Mouse (Mus musculus) kidney, adult 2 months (tissue): ENCODE results near the gene Cyp1a2. TPM values are rescaled to one million over a fixed set of nuclear protein-coding genes. Genes with fewer than 3 reads are reported as not detected.

Experiments used
- DNase-seq: peaks from one replicate; pipeline ENCODE4 v3.0.0; 2021
- H3K27ac ChIP-seq: fragments of 200-500 bp; 2 replicates; pipeline ENCODE4 v1.5.1; 2012; ENCODE audit warnings: low read depth, low read length, control low read depth, inconsistent platforms; ENCODE audit not compliant: insufficient read depth
- H3K27me3 ChIP-seq: fragments of 200-500 bp; replicated peaks from 2 replicates; pipeline ENCODE4 v1.6.1; 2012; ENCODE audit warnings: mild to moderate bottlenecking, moderate library complexity, low read length, inconsistent platforms; ENCODE audit not compliant: control insufficient read depth, insufficient read depth
- H3K36me3 ChIP-seq: fragments of 200-500 bp; 2 replicates; pipeline ENCODE4 v1.6.1; 2012; ENCODE audit warnings: mild to moderate bottlenecking, moderate library complexity, low read length, inconsistent platforms; ENCODE audit not compliant: control insufficient read depth, insufficient read depth
- H3K4me1 ChIP-seq: fragments of 200-500 bp; 2 replicates; pipeline ENCODE4 v1.6.1; 2011; ENCODE audit warnings: low read length; ENCODE audit not compliant: control insufficient read depth, insufficient read depth
- H3K4me3 ChIP-seq: fragments of 200-500 bp; 2 replicates; pipeline ENCODE4 v1.5.1; 2011; ENCODE audit warnings: mild to moderate bottlenecking, low read depth, low read length, control low read depth; ENCODE audit not compliant: insufficient read depth
- CTCF ChIP-seq: fragments of 200-500 bp; conservative IDR thresholded peaks from 2 replicates; pipeline ENCODE4 v1.5.1; 2011; ENCODE audit warnings: low read depth, mild to moderate bottlenecking, control low read depth, low read length, moderate library complexity, mixed read lengths; ENCODE audit not compliant: insufficient read depth, insufficient read length
- POLR2A ChIP-seq: fragments of 200-500 bp; IDR thresholded peaks from one replicate; pipeline ENCODE4 v1.6.1; 2011; ENCODE audit warnings: low read depth, low read length, control low read depth
- WGBS: fragments of 180-500 bp; shearing (Covaris S2); methylation state at CpG from one replicate; pipeline ENCODE4 v1.1.7; 2018; 5-methylcytosine and 5-hydroxymethylcytosine counted together
- polyA plus RNA-seq: library from polyadenylated mRNA; depleted of rRNA; stranded (reverse); fragments of >200 nt; gene quantifications from 2 replicates; pipeline ENCODE4 v1.2.3, GENCODE M21; 2012

The Cyp1a2 gene
- polyA plus RNA-seq, 1 experiment = not detected

DNA sequence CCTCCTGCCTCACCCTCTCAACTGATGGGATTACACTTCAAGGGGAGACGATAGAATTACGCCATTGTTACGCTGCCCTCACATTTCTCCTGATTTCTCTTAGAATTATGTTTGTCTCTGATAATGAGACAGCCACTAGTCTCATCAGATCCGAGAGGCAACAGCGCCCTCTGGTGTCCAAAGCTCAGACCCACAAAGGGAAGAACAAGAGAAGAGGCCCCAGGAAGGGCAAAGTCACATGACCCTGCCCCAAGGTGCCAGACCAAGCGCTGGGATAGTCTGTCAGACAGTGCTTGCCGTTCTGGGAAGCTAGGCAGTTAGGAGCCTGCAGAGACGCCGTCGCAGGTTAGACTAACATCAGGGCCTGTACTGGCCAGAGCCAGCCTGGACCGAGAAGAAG, 27.8 kb downstream of the Cyp1a2 start:
- WGBS = 3% methylated on average over 11 of the region's 11 CpGs
- no peak overlapping the region for H3K4me3 ChIP-seq
- peak; percentile 96 for DNase-seq
- H3K27me3 ChIP-seq = no peaks in the 10 kb centered on the region
- H3K4me1 ChIP-seq = no peaks in the 10 kb centered on the region; the same call in 1 of the 2 replicates
- no peaks in the 10 kb centered on the region for H3K36me3 ChIP-seq
- no peak overlapping the region for H3K27ac ChIP-seq
- TF ChIP-seq POLR2A (no peak), CTCF (peak; percentile 94)

DNA sequence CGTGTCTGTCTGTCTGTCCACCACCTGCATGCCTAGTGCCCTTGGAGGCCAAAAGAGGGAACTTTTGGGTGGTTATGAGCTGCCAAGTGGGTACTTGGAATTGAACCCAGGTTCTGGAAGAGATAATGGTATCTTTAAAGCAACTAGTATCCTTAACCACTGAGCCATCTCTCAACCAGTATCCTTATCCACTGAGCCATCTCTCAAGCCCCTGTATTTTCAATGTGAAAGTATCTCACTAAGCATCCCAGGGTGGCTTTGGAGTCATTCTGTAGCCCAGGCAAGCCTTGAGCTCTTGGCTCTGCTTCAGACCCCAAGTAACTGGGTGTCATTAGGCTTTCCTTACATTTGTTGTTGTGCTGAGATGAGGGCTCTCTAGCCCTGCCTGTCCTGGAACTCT, 28.5 kb downstream of the Cyp1a2 start:
- WGBS = 90% methylated on average over 1 of the region's 1 CpGs
- H3K27ac ChIP-seq = no peak overlapping the region
- no peak for TF ChIP-seq CTCF
- TF ChIP-seq POLR2A = no peak

DNA sequence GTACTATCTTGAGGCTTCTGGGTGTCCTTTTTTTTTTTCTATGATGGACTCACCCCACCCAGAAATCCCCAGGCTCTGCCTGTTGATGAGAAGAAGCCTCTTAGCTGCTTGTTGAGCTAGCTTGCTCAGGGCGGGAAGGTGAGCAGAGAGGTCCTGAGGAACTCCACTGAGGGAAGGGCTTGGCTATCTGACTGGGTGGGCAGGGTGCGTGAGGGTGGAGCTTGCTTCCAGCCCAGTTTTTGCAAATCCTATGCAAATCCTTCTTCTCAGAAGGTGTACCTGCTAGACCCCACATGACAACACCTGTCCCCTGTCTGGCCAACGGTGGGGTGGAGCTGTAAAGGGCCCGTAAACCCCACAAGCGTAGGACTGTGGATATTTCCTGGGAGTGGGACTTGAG, 30.2 kb downstream of the Cyp1a2 start, which contains the start of gene Csk:
Gene Csk (minus strand): TSS at position 349 of the 400 bp plus-strand sequence.
- no peak within 1 kb of the TSS for H3K4me3 ChIP-seq
- H3K4me1 ChIP-seq = no peaks in the 10 kb centered on the region; the same call in 1 of the 2 replicates
- WGBS = 85% methylated on average over 5 of the region's 5 CpGs
- H3K27ac ChIP-seq = no peak within 1 kb of the TSS
- no peaks in the 10 kb centered on the region for H3K36me3 ChIP-seq
- H3K27me3 ChIP-seq = no peaks in the 10 kb centered on the region
- TF ChIP-seq POLR2A = no peak
- no peak for TF ChIP-seq CTCF
- DNase-seq = no peak

More for the DNA sequence above, 28.5 kb downstream of the Cyp1a2 start:
- H3K4me3 ChIP-seq = no peak overlapping the region
- H3K27me3 ChIP-seq = no peaks in the 10 kb centered on the region
- H3K36me3 ChIP-seq = no peaks in the 10 kb centered on the region
- no peaks in the 10 kb centered on the region; the same call in 1 of the 2 replicates for H3K4me1 ChIP-seq
- no peak for DNase-seq

DNA sequence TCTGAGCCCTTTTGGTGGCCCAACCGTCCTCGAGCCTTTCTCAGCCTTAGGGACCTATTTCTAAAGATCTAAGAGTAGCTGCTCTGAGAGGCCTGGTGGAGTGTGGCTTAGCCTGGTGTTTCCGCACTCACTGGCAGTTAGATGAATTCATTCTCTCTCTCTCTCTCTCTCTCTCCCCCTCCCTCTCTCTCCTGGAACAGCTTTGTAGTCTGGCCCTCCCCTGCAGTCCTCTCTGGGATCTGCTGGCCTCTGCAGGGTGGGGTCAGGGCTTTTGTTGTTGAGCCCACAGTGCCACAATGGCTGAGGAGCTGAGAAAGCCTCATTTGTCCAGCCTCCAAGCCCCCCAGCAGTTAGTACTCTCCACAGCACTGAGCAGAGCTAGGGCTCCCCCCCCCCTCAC, 30.6 kb downstream of the Cyp1a2 start:
- Histone ChIP-seq H3K4me3 (no peak overlapping the region), H3K27me3 (no peaks in the 10 kb centered on the region), H3K36me3 (no peaks in the 10 kb centered on the region), H3K4me1 (no peaks in the 10 kb centered on the region; the same call in 1 of the 2 replicates), H3K27ac (no peak overlapping the region)
- TF ChIP-seq POLR2A = no peak
- TF ChIP-seq CTCF = no peak
- 81% methylated on average over 3 of the region's 3 CpGs for WGBS
- DNase-seq = no peak

DNA sequence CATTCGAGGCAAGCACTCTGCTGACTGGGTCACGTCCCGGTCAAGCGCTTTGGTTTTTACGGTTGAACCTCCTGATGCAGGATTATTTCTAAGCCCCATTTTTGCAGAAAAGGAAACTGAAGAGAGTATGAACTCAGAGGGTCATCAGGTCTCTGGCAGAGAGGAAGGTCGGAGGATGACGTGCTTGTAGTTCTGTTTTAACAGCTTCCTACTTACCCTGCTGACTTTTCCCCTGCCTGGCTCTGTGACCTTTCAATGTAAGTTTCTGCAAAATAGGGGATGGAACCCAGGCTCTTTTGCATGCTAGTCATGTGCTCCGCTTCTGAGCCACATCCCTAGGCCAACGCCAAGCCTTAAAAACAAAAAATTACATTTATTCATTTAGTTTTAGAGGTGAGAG, 31.2 kb downstream of the Cyp1a2 start:
- Histone ChIP-seq H3K36me3 (no peaks in the 10 kb centered on the region), H3K4me1 (no peaks in the 10 kb centered on the region; the same call in 1 of the 2 replicates), H3K27ac (no peak overlapping the region; the same call in 1 of the 2 replicates), H3K4me3 (no peak overlapping the region), H3K27me3 (no peaks in the 10 kb centered on the region)
- no peak for DNase-seq
- no peak for TF ChIP-seq POLR2A
- TF ChIP-seq CTCF = no peak
- WGBS = 72% methylated on average over 9 of the region's 9 CpGs

DNA sequence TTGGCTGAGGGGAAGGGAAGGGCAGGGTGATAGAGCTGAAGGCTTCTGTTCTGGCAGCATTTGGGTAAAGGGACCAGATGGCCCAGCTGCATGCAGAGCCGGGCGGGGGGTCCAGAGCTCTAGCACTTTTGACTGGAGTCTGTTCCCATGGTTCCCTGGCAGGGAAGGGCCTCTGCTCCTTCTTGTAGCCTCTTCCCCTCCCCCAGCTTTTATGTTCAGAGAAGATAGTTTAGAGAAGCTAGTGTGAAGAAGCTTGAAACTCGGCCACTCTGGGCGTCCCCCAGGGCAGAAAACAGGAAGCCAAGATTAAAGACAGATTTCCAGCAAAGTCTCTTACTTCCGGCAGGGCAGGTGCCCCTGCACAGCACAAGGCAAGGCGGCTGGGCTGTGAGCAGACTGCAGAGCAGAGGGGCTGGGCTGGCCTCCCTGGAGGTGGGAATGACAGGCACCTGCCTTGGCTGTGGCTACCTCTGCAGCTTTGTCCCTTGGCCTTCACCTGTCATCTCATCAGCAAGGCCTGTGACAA, 32.7 kb downstream of the Cyp1a2 start:
- Histone ChIP-seq H3K4me1 (no peaks in the 10 kb centered on the region; the same call in 1 of the 2 replicates), H3K36me3 (no peaks in the 10 kb centered on the region), H3K4me3 (no peak overlapping the region), H3K27ac (no peak overlapping the region), H3K27me3 (no peaks in the 10 kb centered on the region)
- TF ChIP-seq POLR2A (no peak), CTCF (no peak)
- peak; percentile 29 for DNase-seq
- 67% methylated on average over 6 of the region's 6 CpGs for WGBS

DNA sequence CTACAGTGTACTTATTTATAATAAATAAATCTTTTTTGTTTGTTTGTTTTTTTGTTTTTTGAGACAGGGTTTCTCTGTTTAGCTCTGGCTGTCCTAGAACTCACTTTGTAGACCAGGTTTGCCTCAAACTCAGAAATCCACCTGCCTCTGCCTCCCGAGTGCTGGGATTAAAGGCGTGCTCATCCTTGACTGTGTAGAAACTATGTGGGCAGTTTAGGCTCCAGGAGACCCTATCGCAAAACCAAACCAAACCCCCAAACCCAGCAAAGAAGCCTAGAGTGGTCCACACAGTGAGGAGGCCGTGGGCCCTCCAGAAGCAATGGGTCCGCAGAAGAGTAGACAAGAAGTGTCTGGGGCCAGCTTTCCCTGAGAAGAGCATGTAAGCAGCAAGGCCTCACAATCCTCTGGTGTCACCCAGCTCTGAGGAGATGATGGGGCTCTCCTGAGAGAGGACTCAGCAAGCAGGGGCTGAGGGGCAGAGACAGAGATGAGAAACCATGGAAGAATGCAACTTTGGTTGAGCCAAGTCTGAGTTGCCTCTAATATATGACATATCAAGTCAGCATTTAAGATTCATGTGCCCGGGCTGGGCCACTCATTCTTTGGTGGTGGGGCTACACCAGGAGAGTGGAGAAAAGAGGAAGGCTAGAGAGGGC, 33.2 kb downstream of the Cyp1a2 start:
- 98% methylated on average over 6 of the region's 6 CpGs for WGBS
- TF ChIP-seq CTCF (no peak), POLR2A (no peak)

More for the DNA sequence above, 33.2 kb downstream of the Cyp1a2 start:
- H3K4me3 ChIP-seq = no peak overlapping the region
- H3K4me1 ChIP-seq = no peaks in the 10 kb centered on the region
- H3K27ac ChIP-seq = no peak overlapping the region; the same call in 1 of the 2 replicates
- DNase-seq = no peak
- no peaks in the 10 kb centered on the region for H3K27me3 ChIP-seq
- H3K36me3 ChIP-seq = no peaks in the 10 kb centered on the region
